Mouse (Mus musculus) midbrain, embryonic 15.5 days (tissue): ENCODE data around the gene Soat1. TPM values are rescaled to one million over a fixed set of nuclear protein-coding genes. Genes with fewer than 3 reads are reported as not detected.
A peak's percentile ranks its signal among the peaks of the same experiment; 100 is the strongest.

Experiments
- ATAC-seq: fragments of 200-750 bp; cut with Nextera tagmentation; replicated peaks from 2 replicates; pipeline ENCODE4 v1.8.0; 2017; ENCODE audit warnings: moderate TSS enrichment
- H3K27ac ChIP-seq: fragments of 300-500 bp; sonication (generic); 2 replicates; pipeline ENCODE4 v1.5.1; 2015; ENCODE audit warnings: mild to moderate bottlenecking, inconsistent platforms
- H3K27me3 ChIP-seq: fragments of 300-500 bp; sonication (generic); replicated peaks from 2 replicates; pipeline ENCODE4 v1.6.1; 2015; ENCODE audit warnings: inconsistent platforms
- H3K36me3 ChIP-seq: fragments of 300-500 bp; sonication (generic); replicated peaks from 2 replicates; pipeline ENCODE4 v1.6.1; 2015; ENCODE audit warnings: inconsistent platforms
- H3K4me1 ChIP-seq: fragments of 300-500 bp; sonication (generic); 2 replicates; pipeline ENCODE4 v1.6.1; 2015; ENCODE audit warnings: inconsistent platforms
- H3K4me2 ChIP-seq: fragments of 300-500 bp; sonication (generic); 2 replicates; pipeline ENCODE4 v1.6.1; 2015; ENCODE audit warnings: inconsistent platforms, mild to moderate bottlenecking, moderate library complexity
- H3K4me3 ChIP-seq: fragments of 300-500 bp; sonication (generic); 2 replicates; pipeline ENCODE4 v1.5.1; 2015; ENCODE audit warnings: mild to moderate bottlenecking, inconsistent platforms
- H3K9ac ChIP-seq: fragments of 300-500 bp; sonication (generic); 2 replicates; pipeline ENCODE4 v1.6.1; 2015; ENCODE audit warnings: mild to moderate bottlenecking, inconsistent platforms
- H3K9me3 ChIP-seq: fragments of 300-500 bp; sonication (generic); 2 replicates; pipeline ENCODE4 v1.6.1; 2016; ENCODE audit warnings: inconsistent platforms
- WGBS: fragments of 180-500 bp; shearing (Covaris S2); methylation state at CpG from one replicate; pipeline ENCODE4 v1.1.7; 2015; ENCODE audit warnings: mixed read lengths; 5-methylcytosine and 5-hydroxymethylcytosine counted together
- polyA plus RNA-seq: library from polyadenylated mRNA; unstranded; fragments of >200 nt; fragmentation: Nextera tagmentation; extraction: Ambion mirVana; gene quantifications from 2 replicates; pipeline ENCODE4 v1.2.1, GENCODE M21; 2015

Gene Soat1
- polyA plus RNA-seq, 1 experiment from 2014 or later = 9.2 TPM

DNA sequence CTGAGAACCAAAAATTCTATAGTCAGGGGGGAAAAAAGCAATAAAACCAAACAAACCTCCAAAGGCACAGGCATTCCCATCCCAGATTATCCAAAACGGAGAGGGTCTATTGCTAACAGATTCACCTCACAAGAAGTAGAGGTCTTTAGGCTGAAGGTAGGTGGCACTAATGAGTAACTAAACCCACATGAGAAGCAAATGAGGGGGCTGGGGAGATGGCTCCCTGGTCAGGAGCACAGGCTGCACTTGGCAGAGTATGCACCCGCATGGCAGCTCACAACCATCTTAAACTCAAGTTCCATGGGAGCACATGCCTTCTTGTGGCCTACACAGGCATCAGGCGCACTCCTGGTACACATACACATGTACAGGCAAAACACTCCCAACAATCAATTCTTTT, 7.7 kb upstream of the Soat1 start:
- 91% methylated on average over 3 of the region's 3 CpGs for WGBS
- Histone ChIP-seq H3K9me3 (no peaks in the 10 kb centered on the region), H3K4me2 (no peak overlapping the region), H3K4me1 (no peaks in the 10 kb centered on the region), H3K9ac (no peak overlapping the region), H3K27me3 (no peaks in the 10 kb centered on the region), H3K4me3 (no peak overlapping the region), H3K36me3 (no peaks in the 10 kb centered on the region), H3K27ac (no peak overlapping the region)
- ATAC-seq = no peak

GRCm38 (mm10) chr1:156476535-156476934, 2.4 kb upstream of the Soat1 start:
- H3K4me3 ChIP-seq = no peak overlapping the region
- no peak overlapping the region for H3K27ac ChIP-seq
- ATAC-seq = no peak
- H3K4me2 ChIP-seq = no peak overlapping the region
- WGBS = 32% methylated on average over 7 of the region's 7 CpGs
- H3K9ac ChIP-seq = no peak overlapping the region
- no peaks in the 10 kb centered on the region for H3K36me3 ChIP-seq
- H3K27me3 ChIP-seq = no peaks in the 10 kb centered on the region
- H3K4me1 ChIP-seq = peaks cover 11% of the 10 kb centered on the region
- no peaks in the 10 kb centered on the region for H3K9me3 ChIP-seq

DNA sequence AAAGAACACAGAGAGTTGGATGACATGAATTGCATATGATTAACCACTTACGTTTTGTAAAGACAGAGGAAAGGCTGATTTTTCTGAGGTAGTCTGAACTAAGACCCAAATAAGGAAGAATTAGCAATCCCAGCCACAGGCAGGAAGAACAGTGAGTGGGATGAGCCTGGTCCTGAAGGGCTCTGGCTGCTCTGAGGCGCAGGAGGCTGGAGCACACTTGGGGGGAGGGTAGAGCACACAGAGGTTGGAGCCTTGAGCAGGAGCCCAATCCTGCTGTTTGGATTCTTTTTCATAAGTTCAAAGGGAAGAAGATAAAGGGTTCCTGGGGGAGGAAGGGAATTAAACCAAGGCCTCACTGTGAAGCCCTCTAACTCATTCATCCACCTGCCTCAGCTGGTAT, 1.9 kb upstream of the Soat1 start:
- WGBS = 24% methylated on average over 2 of the region's 2 CpGs
- Histone ChIP-seq H3K27ac (no peak overlapping the region), H3K4me2 (no peak overlapping the region), H3K9me3 (no peaks in the 10 kb centered on the region), H3K4me1 (peaks cover 11% of the 10 kb centered on the region), H3K36me3 (no peaks in the 10 kb centered on the region), H3K4me3 (no peak overlapping the region), H3K27me3 (no peaks in the 10 kb centered on the region), H3K9ac (no peak overlapping the region)
- no peak for ATAC-seq

DNA sequence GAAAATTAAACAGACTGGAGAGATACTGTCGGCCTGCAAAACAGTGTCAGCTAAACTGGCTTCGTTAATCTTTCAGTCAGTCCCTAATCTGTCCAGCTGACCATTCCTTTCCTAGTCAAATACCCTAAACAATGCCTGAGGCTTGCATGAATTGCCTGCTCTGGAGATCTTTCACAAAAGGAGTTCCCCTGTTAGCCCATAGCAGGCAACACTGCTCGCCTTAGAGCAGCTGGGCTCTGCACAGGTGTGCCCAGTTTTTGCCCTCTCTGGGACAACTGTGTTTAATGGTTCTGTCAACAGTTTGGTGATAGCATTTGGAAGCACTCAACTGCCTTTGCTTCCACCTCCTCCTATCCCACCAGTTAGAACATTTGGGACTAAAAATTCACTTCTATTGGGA, 723 bp upstream of the Soat1 start:
- Histone ChIP-seq H3K9ac (no peak overlapping the region), H3K36me3 (no peaks in the 10 kb centered on the region)
- no peak for ATAC-seq

GRCm38 (mm10) chr1:156473003-156473402, 1.1 kb downstream of the Soat1 start:
- ATAC-seq = no peak
- Histone ChIP-seq H3K9ac (no peak overlapping the region; the same call in 1 of the 2 replicates), H3K27me3 (no peaks in the 10 kb centered on the region)

More for the DNA sequence above, 723 bp upstream of the Soat1 start:
- Histone ChIP-seq H3K4me1 (peaks cover 11% of the 10 kb centered on the region), H3K4me3 (no peak overlapping the region), H3K27me3 (no peaks in the 10 kb centered on the region), H3K27ac (no peak overlapping the region), H3K4me2 (no peak overlapping the region), H3K9me3 (no peaks in the 10 kb centered on the region)
- 11% methylated on average over 3 of the region's 3 CpGs for WGBS

GRCm38 (mm10) chr1:156471955-156472354, 2.2 kb downstream of the Soat1 start:
- no peaks in the 10 kb centered on the region for H3K9me3 ChIP-seq
- no peak overlapping the region for H3K27ac ChIP-seq
- no peak overlapping the region for H3K4me3 ChIP-seq
- ATAC-seq = no peak
- H3K9ac ChIP-seq = no peak overlapping the region
- WGBS = 86% methylated on average over 7 of the region's 7 CpGs
- no peaks in the 10 kb centered on the region for H3K36me3 ChIP-seq
- peaks cover 11% of the 10 kb centered on the region for H3K4me1 ChIP-seq
- H3K27me3 ChIP-seq = no peaks in the 10 kb centered on the region
- H3K4me2 ChIP-seq = no peak overlapping the region

More at GRCm38 (mm10) chr1:156473003-156473402, 1.1 kb downstream of the Soat1 start:
- Histone ChIP-seq H3K4me2 (peak overlapping the region; percentile 91), H3K27ac (no peak overlapping the region), H3K4me3 (peak overlapping the region; percentile 83), H3K36me3 (no peaks in the 10 kb centered on the region), H3K9me3 (no peaks in the 10 kb centered on the region), H3K4me1 (peaks cover 11% of the 10 kb centered on the region)
- WGBS = 2% methylated on average over 11 of the region's 11 CpGs

DNA sequence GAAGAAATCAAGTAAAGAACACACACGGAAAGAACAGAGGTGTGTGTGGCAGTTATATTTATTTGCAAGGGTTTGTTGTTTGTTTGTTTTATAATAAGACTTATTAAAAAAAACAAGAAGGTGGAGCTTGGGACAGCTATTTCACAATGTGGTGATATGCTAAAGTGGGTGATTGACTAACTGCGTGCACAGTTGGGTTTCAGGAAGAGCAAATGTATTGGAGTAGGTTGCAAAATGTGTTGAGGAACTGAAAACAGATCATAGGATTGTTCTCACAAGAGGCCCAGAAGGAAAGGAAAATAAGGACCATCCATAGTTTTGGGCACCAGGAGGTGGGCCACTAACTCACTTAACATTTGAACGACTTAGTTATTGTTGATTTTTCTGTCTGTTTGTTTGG, 3.1 kb downstream of the Soat1 start:
- Histone ChIP-seq H3K4me2 (no peak overlapping the region), H3K9ac (no peak overlapping the region), H3K36me3 (no peaks in the 10 kb centered on the region), H3K4me3 (no peak overlapping the region), H3K4me1 (peaks cover 11% of the 10 kb centered on the region), H3K9me3 (no peaks in the 10 kb centered on the region), H3K27me3 (no peaks in the 10 kb centered on the region), H3K27ac (no peak overlapping the region)
- WGBS = 88% methylated on average over 3 of the region's 3 CpGs
- no peak for ATAC-seq

DNA sequence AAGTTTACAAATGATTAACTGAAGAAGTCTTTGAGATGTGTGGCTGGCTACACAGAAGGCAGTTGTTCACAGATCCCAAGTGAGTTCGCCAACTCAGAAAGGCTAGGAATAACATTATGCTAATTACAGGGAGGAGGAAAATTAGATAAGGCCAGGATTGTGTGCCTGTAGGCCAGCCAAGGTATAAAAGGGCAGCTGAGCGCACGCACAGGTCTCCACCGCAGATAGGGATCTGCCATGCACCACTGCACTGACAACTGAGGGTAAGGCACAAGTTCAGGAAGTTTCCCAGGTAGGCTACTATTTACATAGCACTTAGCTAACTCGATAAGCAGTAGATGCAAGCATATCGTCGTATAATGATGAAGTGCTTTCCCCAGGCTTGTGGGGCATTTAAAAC, 3.6 kb downstream of the Soat1 start:
- Histone ChIP-seq H3K4me1 (peaks cover 11% of the 10 kb centered on the region), H3K36me3 (no peaks in the 10 kb centered on the region), H3K27ac (no peak overlapping the region), H3K4me2 (no peak overlapping the region), H3K27me3 (no peaks in the 10 kb centered on the region), H3K9ac (no peak overlapping the region), H3K9me3 (no peaks in the 10 kb centered on the region), H3K4me3 (no peak overlapping the region)
- 66% methylated on average over 7 of the region's 7 CpGs for WGBS
- ATAC-seq = no peak

DNA sequence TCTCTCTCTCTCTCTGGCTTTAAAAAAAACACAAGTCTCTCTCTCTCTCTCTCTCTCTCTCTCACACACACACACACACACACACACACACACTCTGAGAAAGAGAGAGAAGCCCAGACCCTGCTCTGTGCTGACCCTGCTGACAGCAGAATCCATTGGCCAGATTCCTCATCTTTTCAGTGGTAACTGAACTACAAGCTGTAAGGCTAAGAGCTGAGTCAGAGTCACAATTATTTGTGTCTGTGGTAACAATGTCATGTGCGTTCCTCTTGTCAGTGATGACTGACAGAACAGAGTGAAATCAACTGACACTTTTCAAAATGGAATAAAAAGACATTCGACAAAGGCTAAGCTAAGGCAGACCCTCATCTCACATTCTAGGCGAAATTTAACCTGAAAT, 5.6 kb downstream of the Soat1 start:
- no peak overlapping the region for H3K4me2 ChIP-seq
- no peaks in the 10 kb centered on the region for H3K9me3 ChIP-seq
- H3K4me1 ChIP-seq = peaks cover 8% of the 10 kb centered on the region
- H3K27ac ChIP-seq = no peak overlapping the region
- no peak for ATAC-seq
- WGBS = 82% methylated on average over 3 of the region's 3 CpGs
- no peak overlapping the region for H3K4me3 ChIP-seq
- H3K36me3 ChIP-seq = no peaks in the 10 kb centered on the region
- no peak overlapping the region for H3K9ac ChIP-seq
- H3K27me3 ChIP-seq = no peaks in the 10 kb centered on the region

DNA sequence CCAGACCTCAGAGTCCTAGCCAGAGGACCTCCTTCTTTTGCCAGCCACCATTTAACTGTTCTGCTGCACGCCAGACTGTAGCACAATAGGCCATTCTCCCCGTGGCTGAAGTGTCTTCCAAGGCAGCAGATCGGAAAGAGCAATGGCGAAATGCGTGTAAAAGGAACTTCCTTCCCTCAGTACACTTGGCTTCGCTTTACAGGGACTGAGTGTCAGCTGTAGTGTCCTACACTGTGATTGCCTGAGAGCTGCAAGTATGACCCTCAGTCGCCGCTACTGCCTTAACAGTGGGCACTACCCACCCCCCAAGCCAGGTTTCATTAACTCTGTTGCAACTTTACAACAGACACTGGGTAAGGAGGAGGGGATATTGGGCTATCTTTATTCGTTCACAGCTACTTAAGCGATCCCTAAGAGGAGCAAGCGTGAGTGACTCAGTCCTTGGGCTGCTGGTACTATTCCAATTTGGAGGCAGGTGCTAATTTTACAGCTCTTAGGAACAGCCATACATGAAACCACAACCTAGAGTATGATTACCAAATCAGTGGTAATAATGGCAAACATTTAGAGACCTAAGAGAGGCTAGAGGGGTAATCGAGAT, 6.4 kb downstream of the Soat1 start:
- Histone ChIP-seq H3K27me3 (no peaks in the 10 kb centered on the region), H3K4me1 (peaks cover 1% of the 10 kb centered on the region), H3K4me3 (no peak overlapping the region), H3K9ac (no peak overlapping the region), H3K4me2 (no peak overlapping the region), H3K27ac (no peak overlapping the region), H3K9me3 (no peaks in the 10 kb centered on the region), H3K36me3 (no peaks in the 10 kb centered on the region)
- ATAC-seq = no peak
- 86% methylated on average over 12 of the region's 12 CpGs for WGBS

DNA sequence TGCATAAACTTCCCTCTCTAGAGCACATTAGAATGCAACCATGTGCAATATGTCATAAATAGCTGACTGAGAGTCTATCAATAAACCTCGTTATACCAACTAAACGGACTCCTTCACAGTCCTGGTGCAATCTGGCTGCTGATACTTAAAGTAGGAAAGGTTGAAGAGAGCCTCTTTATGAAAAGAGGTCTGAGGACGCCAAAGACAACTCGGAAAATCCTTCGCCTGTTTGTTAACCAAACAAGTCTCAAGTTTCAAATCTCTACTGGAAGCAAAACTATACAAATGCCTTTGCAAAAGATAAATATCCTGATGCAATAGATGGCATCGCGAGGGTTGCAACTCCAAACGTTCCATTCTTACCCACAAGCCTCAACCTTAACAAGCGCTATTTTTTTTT, 9.2 kb downstream of the Soat1 start:
- no peaks in the 10 kb centered on the region for H3K27me3 ChIP-seq
- H3K4me3 ChIP-seq = no peak overlapping the region
- H3K9me3 ChIP-seq = no peaks in the 10 kb centered on the region
- WGBS = 89% methylated on average over 9 of the region's 9 CpGs
- H3K4me1 ChIP-seq = no peaks in the 10 kb centered on the region
- H3K36me3 ChIP-seq = no peaks in the 10 kb centered on the region
- no peak overlapping the region for H3K27ac ChIP-seq
- H3K4me2 ChIP-seq = no peak overlapping the region
- ATAC-seq = no peak
- no peak overlapping the region for H3K9ac ChIP-seq

- H3K36me3 ChIP-seq = no peaks in the 10 kb centered on the region
- H3K27me3 ChIP-seq = no peaks in the 10 kb centered on the region
- H3K9ac ChIP-seq = no peak overlapping the region
- H3K27ac ChIP-seq = no peak overlapping the region
- H3K4me2 ChIP-seq = no peak overlapping the region
- no peaks in the 10 kb centered on the region for H3K4me1 ChIP-seq
- H3K9me3 ChIP-seq = no peaks in the 10 kb centered on the region
- no peak overlapping the region for H3K4me3 ChIP-seq
- WGBS = 90% methylated on average over 8 of the region's 8 CpGs
- no peak for ATAC-seq
Observed at GRCm38 (mm10) chr1:156463981-156464853, 9.9 kb downstream of the Soat1 start.
